Mouse (Mus musculus): ENCODE results near the gene Tgif2.
"Not testable (repeated sequence)": the region's sequence is repeated elsewhere in the genome, so short reads cannot be mapped to it uniquely, and the experiment has no call there.

Tgif2 gene

DNA sequence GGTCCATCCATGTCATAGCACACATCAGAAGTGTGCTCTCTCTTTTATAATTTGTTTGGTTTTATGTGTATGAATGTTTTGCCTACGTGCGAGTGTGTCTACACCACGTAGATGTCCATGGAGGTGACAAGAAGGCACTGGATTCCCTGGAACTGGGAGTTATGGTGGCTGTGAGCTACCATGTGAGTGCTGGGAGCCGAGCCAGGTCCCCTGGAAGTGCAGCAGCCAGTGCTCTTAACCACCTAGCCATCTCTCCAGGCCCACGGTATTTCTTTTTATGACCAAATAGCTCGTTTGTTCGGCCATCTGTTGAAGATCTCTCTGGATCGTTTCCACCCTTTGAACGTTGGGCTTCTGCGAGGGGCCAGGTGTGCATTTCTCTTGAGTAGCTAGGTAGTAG is 3.5 kb downstream of the Tgif2 start:
- in situ Hi-C loops (cut with MseI, MboI) = no loop called here

DNA sequence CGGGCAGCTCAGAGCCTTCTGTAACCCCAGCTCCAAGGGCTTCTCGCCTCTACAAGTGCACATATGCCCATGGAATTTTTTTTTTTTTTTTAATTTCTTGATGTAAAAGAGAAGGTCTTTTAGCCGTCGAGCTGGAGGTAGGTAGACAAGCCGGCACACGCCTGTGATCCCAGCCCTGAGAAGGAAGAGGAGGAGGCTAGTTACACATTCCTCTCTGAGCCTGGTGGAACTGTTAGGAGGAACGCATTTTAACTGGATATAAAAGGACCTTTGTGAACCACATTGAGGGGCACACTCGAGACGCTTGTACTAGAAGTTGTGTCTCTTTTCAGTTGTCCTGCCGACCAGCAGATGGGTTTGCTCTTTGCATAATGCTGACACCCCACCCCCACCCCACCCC is 4.9 kb downstream of the Tgif2 start:
- in situ Hi-C loops (cut with MseI, MboI) = no loop called here

DNA sequence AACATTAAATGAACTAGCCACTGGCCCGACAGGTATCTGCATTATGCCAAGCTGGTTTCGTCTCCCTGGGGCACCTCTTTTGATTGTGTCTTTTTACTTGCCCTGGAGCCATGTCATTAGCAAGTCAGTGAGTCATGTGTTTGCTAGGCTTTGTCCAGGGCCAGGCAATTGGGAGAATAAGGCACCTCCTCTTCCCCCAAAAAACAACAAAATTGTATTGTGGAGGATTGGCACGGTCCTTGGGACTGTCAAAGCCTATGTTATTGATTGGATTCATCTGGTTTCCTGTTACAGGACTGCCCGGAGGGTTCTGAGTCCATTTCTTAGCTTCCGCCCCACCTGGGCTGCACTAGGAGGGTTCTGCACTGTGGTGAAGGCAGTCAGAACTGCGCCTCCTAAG is 7.8 kb downstream of the Tgif2 start:
- in situ Hi-C loops (cut with MseI, MboI) = no loop called here

DNA sequence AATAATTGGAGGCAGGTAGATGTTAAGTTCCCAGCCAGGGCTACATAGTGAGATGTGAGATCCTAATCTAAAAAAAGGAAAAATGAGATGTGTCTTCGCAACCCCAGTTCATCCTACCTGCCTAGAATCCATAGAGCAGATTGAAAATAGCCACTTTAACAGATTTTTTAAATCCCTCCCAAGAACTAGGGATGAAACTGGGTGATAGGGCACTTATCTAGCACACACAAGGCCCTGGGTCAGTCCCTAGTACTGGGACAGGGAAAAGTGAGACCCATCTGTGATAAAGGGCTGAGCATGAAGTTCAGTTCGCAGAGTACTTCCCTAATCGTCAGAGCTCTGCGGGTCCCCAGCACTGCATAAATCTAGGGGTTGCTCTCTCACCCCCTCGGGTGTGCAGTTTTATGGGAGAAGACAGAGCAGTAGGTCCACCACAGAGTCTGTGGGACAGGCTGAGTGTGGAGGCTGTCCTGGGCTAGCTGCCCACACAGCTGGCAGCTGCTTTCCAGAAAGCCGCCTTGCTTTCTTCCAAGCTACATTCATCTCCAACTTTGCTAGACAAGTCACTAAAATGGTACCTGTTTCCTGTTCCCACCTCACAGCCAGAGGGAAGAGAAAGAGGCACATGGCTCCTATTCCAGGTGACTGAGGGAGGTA is 8.8 kb downstream of the Tgif2 start:
- in situ Hi-C loops (cut with MseI, MboI) = no loop called here

DNA sequence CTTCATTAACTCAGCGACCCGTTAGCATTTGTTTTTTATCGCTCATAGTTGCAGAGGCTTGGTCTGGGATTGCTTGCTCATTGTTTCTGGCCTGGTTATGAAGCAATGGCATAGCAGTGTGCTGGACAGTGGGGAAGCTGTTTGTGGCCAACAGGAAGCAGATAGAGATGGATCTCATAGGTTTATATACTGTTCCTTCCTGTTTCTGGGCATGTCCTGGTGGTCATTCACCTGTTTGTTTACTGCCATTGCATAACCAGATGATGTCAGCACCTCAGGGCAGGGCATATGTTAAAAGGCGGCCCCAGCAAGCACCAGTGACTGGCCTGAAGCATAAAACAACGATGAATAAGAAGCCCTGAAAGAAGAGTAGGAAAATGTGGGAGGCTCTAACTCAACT is 10.7 kb downstream of the Tgif2 start:
- in situ Hi-C loops (cut with MseI, MboI) = no loop called here

DNA sequence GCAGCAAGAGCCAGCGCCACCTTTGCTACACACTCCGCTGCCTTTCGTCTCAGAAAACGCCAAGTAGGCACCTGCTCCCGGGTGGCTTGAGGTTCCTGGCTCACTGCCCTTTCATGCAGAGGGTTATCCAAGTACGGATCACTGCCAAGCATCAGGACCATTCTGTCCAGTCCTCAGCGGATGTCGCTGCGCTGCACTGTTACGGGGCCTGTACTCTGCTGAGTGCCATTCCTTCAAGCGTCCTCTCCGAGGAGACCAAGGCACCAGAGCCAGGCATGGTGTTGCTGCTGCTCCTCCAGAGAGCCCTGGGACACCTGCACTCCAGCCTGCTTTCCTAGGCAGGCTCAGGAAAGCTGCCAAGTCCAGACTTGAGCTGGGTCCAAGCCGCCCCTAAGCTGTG is 13.8 kb downstream of the Tgif2 start:
- in situ Hi-C loops (cut with MseI, MboI) = not testable (repeated sequence)

DNA sequence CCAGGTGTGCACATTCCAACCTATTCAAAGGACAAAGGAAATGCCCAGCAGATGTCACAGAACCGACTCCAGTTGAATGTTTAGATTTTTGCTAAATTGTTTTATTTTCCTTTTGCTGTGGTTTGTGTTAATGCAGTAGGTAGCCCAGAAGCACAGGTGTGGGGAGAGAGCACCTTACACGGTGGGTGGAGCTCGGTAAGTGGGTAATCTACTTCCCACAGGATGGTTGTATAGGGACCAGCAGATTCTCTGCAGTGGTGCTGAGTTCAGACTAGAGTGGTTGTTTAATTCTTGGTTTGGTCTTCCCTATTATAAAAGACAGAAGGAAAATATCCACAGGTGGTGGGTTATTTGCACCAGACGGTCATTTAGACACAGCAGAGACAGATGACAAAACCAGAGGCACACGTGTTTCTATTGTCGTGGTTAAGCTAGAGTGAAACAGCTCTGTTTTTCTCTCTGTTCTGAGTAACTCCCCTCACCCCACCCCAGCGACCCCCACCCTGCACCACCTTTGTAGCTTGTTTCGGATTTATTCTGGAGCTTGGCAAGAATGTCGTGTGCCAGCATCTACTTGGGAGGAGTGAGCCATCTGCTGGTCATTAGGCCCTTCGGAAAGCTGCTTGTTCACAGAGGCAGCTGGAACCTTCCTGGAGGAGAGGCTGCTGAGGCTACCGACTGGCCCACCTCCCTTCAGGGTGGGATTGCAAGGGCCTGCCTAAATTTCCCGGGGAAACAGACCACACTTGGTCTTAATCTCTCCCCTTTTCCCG is 14.4 kb downstream of the Tgif2 start:
- in situ Hi-C loops (cut with MseI, MboI) = not testable (repeated sequence)

DNA sequence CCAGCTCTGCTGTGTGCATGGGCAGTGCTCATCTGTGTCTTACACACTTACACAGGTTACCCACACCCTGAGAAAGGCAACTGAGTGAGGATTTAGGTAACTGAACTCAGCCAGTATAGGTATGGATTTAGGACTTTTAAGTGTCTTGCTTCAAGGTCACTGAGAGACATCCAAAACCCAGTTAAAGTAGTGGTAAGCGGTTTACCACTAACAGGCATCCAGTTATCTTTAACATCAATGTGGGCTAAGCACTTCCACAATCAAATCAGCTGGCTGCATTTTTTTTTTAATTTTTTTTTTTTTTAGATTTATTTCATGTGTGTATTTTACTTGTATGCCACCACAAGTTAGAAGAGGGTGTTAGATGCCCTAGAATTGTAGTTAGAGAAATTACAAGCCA is 16.5 kb downstream of the Tgif2 start:
- in situ Hi-C loops (cut with MseI, MboI) = no loop called here

DNA sequence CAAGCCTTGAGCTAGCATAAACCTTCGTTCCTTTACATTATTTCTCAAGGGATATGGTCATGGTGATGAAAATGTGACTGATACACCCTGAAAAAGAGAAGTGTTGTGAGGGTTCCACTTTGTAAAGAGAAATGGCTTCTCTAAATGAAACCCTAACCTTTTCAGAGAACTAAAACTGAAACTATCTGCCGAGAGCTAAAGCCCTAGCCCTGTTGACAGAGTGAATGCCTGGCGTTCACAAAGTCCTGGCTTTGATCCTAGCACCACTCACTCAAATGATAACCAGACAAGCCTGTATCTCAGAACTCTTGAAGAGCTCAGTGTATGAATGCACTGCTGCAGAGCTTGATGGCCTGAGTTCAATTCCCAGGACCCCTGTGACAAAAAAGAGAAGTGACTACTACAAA is 17.6 kb downstream of the Tgif2 start:
- in situ Hi-C loops (cut with MseI, MboI) = no loop called here

DNA sequence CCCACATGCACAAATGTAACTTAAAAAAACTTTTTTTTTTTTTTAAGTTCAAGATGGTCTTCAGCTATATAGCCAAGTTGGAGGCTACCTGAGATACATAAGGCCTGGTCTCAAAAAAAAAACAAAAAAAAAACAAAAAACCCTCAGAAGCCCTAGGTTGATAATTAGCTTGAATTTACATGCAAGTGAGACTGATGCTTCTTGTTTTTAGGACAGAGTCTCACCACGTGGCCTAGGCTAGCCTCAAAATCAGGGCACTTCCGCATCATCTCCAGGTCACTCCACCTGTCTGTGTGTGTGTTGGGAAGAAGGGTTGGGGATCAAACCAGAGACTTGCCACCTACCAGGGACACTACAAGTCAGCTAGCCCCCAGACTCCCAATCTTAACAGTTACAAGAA is 18.0 kb downstream of the Tgif2 start, which contains the start of gene 4930518I15Rik:
Gene 4930518I15Rik, minus strand, starts transcription at position 112 of the 400 bp plus-strand sequence.
- in situ Hi-C loops (cut with MseI, MboI) = no loop called here

DNA sequence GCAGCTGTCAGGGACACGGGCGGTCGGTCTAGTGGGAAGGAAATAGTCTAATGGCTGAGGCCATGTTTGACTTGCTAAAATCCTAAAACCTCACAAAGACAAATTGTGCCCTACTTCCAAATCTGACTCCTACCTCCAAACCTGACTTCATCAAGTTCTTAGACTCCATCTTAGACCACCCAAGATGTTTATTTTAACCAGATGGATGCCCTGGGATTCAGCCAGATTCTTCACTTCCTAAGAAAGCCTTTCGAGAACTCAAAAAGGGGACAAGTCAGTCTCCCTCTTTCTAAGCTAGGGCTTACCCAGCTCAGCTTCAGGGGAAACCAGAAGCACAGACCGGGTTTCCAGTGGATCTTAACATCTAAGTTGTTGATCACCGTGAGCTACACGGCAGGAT is 18.9 kb downstream of the Tgif2 start:
- in situ Hi-C loops (cut with MseI, MboI) = no loop called here

DNA sequence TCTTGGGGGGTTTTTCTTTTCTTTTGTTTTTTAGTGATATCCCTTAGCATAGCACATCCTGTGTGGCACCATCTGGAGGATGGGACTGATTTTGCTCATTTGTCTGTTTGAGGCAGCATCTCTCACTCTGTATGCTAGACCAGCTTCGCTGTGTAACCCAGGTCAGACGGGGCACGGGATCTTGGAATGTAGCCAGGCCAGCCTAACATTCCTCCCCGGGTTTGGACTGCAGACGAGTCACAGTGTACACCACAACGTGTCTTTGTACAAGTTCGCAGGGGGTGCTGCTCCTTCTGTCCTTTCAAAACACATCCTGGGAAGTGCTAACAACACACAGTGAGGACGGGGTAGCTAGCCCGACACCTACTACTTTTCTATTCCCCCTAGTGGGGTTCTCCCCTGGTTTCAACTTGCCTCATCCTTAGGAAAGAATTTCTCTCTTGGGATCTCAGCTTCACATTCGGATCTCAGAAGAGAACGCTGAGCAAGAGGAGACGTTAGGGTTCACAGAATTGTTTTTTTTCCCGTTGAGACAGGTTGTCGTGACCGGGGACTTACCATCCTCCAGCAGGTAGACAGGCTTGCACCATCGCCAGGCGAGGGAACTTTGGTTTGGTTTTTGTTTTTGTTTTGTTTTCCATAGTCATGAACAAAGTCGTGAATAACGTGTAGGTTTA is 22.4 kb downstream of the Tgif2 start:
- in situ Hi-C loops (cut with MseI, MboI) = no loop called here

DNA sequence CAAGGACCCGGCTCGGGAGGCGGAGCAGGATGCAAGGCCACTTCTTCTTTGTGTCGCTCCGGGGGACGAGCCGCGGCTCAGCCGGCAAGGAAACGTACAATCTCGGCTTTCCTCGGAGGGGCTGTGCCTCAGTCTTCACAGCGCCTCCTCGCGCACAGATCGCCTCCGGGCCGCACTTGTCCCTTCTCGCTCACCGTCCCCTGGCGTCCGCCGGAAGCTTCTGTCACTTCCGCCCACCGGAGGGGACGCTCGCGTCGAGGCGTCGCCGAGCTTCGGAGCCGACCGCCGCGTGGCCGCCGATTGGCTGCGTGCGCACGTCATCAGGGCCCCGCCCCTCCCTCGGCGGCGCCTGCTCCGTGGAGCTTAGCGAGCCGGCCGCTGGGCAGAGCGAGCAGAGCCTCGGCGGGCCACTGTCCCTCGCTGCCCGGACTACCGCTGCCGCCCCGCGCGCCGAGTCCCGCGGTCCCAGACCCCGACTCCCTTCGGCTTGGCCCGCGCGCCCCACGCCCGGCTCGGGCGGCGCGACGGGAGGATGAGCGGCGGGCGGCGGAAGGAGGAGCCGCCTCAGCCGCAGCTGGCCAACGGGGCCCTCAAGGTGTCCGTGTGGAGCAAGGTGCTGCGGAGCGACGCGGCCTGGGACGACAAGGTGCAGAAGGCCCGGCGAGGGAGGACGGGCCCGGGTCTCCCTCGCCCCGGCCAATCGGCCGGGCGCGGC is 23.1 kb downstream of the Tgif2 start, which contains the start of gene Rab5if:
Gene Rab5if, plus strand, starts transcription at position 357 of the 715 bp plus-strand sequence.
- in situ Hi-C loops (cut with MseI, MboI) = no loop called here

DNA sequence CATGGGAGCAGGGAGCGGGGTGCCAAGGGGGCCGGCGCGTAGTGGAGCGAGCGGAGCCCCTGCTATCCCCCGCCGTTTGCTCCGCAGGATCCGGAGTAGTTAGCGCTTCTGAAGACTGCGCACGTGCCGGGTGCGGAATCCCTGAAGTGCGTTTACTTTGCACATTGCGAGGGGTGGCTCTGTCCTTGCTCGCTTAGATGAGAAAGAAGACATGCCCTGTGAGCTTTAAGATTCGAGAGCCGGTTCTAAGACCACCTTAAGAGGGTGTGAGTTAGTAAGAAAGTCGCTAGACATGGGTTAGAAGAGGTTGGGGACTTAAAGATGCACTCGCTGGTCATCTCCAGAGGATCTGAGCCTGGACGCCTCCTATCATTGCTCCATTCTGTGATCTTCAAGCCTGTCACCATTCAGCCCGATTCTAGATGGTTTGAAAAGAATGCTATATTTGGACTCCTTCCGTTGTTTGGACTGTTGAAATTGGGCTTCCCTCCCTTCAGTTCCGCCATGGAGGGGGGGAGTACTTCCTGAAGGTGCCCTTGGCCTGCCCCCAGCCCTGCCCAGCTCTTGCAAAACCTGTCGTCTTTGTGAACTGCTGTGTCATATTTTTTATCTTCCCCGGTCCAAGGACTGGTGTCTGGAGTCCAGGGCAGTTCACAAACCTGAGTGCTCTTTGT is 23.8 kb downstream of the Tgif2 start:
- in situ Hi-C loops (cut with MseI, MboI) = no loop called here

DNA sequence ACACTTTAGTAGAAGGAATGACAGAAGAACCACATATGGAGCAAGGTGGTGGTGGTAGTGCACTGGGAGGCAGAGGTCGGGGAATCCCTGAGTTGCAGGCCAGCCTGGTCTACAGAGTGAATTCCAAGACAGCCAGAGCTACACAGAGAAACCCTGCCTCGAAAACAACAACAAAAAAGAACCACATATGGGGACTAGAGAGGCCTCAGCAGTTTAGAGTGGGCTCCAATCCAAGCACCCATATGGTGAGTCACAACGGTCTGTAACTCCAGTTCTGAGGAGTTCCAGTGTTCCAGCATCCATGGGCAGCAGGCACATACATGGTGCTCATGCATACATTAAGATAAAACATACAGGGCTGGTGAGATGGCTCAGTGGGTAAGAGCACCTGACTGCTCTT is 24.7 kb downstream of the Tgif2 start:
- in situ Hi-C loops (cut with MseI, MboI) = no loop called here

DNA sequence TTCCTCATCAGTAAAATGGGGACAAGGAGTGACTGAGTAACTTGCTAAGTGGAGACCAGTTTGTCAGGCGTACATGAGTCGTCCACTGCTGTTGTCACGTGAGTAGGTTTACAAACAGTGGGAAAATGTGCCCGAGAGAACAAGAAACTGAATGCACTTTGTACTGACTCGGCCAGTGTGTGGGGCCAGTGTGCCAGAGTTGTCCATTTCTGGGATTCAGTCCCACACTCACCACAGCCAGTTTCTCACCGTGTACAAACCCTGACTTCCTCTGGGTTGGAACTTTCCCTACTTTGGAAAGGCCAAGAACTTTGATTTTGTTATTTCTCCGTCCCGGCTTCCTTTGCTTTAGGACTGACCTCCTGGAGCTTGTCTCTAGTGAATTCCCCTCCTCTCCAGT is 29.2 kb downstream of the Tgif2 start:
- in situ Hi-C loops (cut with MseI, MboI) = no loop called here

DNA sequence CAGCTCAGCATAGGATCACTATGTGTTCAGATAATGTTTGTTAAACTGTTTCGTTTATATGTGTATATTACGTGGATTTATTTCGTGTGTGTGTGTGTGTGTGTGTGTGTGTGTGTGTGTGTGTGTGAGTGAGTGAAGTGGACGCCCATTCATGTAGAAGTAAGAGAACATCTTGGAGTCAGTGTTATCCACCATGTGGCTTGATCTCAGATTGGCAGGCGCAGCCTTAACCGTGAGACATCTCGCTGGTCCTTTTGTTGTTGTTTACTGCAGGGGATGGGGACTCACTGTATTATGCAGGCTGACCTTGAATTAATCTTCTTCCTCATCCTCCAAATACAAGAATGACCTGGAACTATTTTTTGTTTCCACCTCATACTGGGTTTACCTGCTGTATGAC is 29.7 kb downstream of the Tgif2 start:
- in situ Hi-C loops (cut with MseI, MboI) = no loop called here

DNA sequence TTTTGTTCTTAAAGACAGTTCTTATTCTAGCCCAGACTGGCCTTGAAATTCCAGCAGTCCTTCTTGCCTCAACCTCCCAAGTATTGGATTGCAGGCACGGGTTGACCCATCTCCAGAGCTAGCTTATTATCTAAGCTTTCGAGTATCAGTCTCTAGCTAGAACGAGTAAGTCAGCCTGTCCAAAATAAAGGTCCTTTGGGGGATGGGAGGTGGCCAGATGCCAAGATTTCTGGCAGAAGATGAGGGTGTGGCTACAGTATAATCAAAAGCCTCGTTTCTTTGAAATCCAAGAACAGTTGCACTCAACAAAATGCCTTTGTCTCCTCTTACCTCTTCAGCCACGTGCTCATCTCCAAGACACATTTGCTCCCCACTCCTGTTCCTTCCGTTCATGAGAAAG is 30.7 kb downstream of the Tgif2 start:
- in situ Hi-C loops (cut with MseI, MboI) = no loop called here

DNA sequence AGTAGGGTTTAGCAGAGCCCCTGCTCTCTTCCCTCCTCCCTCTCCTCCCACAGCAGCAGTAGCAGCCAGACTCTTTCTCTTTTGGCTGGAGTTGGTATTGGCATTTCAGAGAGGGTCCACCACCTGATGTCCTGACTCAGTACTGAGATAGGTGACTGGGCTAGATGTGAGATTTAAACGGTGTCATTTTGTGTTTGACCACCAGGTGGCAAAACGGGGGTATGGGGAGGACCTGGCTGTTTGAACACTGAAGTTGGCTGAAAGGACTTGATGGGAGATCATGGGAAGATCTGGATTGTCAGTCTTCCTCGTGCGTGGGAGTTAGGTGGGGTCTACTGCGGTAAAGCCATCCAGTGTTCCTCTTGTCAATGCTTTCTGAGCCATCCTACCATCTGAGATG is 33.8 kb downstream of the Tgif2 start:
- in situ Hi-C loops (cut with MseI, MboI) = no loop called here

DNA sequence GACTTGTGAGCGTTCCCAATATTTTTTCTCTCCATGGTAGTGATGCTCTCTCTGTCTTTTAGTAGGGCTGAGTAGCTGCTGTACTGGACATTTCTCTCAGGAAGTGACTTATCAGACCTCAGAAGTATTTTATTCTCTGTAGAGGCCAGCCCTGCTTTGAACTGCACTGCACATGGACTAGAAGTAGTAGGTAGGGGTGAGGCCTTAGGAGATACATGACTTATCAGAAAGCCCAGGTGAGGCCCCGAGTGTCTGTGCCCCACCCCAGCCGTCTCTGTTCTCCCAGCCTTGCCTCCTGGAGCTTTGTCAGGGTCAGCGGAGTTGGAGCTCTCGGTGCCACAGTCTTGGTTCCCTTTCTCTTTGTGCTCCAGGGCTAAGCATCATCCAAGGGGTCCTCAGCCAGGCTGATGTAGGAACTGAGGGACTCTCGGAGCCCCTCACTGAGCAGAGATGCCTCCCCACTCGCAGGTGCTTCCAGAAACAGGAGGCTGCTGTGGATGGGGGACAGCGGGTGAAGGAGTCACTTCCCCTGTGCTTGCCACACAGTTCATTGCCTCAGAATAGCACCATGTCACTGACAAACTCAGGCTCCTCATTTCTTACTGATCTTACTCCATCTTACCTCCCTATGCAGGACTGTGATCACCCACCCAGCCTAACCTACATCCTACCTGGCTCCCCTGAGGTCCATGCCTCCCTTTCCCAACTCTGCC is 34.4 kb downstream of the Tgif2 start:
- in situ Hi-C loops (cut with MseI, MboI) = no loop called here
